Mouse (Mus musculus): ENCODE data around the gene Zfp784.

- TF ChIP-seq POLR2A (IDR thresholded peaks at IDR 0.05; ENCODE audit: borderline replicate concordance, control insufficient read depth, low read depth, low read length) = no peak
- no peak for TF ChIP-seq CTCF (IDR thresholded peaks at IDR 0.05; ENCODE audit: control insufficient read depth, insufficient read depth, low read length)
Observed at GRCm38 (mm10) chr7:4993347-4993998, 44.8 kb downstream of the Zfp784 start.
